Mouse (Mus musculus): ENCODE measurements around the gene Prdm4. TPM values are rescaled to one million over a fixed set of nuclear protein-coding genes. Genes with fewer than 3 reads are reported as not detected.

The Prdm4 gene
- 8.1 and 9.8 TPM in 2 replicates for polyA plus RNA-seq (2015; fragmentation: Nextera tagmentation; extraction: Ambion mirVana)

GRCm38 (mm10) chr10:85916498-85917309, at the start of gene Prdm4:
TSS of gene Prdm4 (minus strand) at chr10:85917142.

GRCm38 (mm10) chr10:85957464-85957950, 40.6 kb upstream of the Prdm4 start, which contains the start of gene Rtcb:
TSS of gene Rtcb (minus strand) at chr10:85957823.

GRCm38 (mm10) chr10:85927676-85928445, 10.9 kb upstream of the Prdm4 start, which contains the start of gene Ascl4:
TSS of gene Ascl4 (plus strand) at chr10:85927681.

Other genes starting within 250 kb of the Prdm4 start
- 34.1 and 39.5 TPM in 2 replicates for gene Pwp1, start 87.6 kb downstream of the Prdm4 start, polyA plus RNA-seq (2015; fragmentation: Nextera tagmentation; extraction: Ambion mirVana)
- 0.14 and 0.28 TPM in 2 replicates for gene Ascl4, start 10.5 kb upstream of the Prdm4 start, polyA plus RNA-seq (2015; fragmentation: Nextera tagmentation; extraction: Ambion mirVana)
- gene Rtcb, start 40.7 kb upstream of the Prdm4 start, polyA plus RNA-seq (2015; fragmentation: Nextera tagmentation; extraction: Ambion mirVana), result 109 and 137 TPM in 2 replicates
- gene Bpifc, start 94.8 kb upstream of the Prdm4 start, polyA plus RNA-seq (2015; fragmentation: Nextera tagmentation; extraction: Ambion mirVana), result 0.22 TPM in 1 of 2 replicates, not detected in the other
- gene Fbxo7, start 104.8 kb upstream of the Prdm4 start, polyA plus RNA-seq (2015; fragmentation: Nextera tagmentation; extraction: Ambion mirVana), result 28.0 and 37.7 TPM in 2 replicates